Mouse (Mus musculus) E14TG2a.4 (cell line): ENCODE data around the gene Psat1.
A peak's percentile ranks its signal among the peaks of the same experiment; 100 is the strongest.

Experiments used
- H3K27me3 ChIP-seq: 2 replicates; pipeline ENCODE4 v1.6.1; 2014; ENCODE audit warnings: low read length, control low read depth; ENCODE audit not compliant: insufficient read depth
- H3K36me3 ChIP-seq: 2 replicates; pipeline ENCODE4 v1.6.1; 2014; ENCODE audit warnings: low read length, control low read depth; ENCODE audit not compliant: insufficient read depth
- H3K4me1 ChIP-seq: replicated peaks from 2 replicates; pipeline ENCODE4 v1.6.1; 2014; ENCODE audit warnings: low read depth, low read length, control low read depth
- H3K4me3 ChIP-seq: replicated peaks from 2 replicates; pipeline ENCODE4 v1.5.1; 2014; ENCODE audit warnings: mild to moderate bottlenecking, low read length
- H3K9me3 ChIP-seq: 2 replicates; pipeline ENCODE4 v1.6.1; 2014; ENCODE audit warnings: low read length, control low read depth
- CTCF ChIP-seq: conservative IDR thresholded peaks from 2 replicates; pipeline ENCODE4 v1.5.1; 2014; ENCODE audit warnings: low read length
- NANOG ChIP-seq: IDR thresholded peaks from 2 replicates; pipeline ENCODE4 v1.6.1; 2014; ENCODE audit warnings: borderline replicate concordance, low read length, mixed read lengths
- POU5F1 ChIP-seq: IDR thresholded peaks from 2 replicates; pipeline ENCODE4 v1.6.1; 2014; ENCODE audit warnings: low read length, borderline replicate concordance

Psat1 gene

GRCm38 (mm10) chr19:15965082-15965481 is 17.9 kb upstream of the Psat1 start:
- TF ChIP-seq NANOG (no peak), CTCF (peak; percentile 51)
- H3K4me3 ChIP-seq, result no peak overlapping the region
- H3K36me3 ChIP-seq, result peaks cover 89% of the 10 kb centered on the region
- no peaks in the 10 kb centered on the region for H3K9me3 ChIP-seq
- peaks cover 24% of the 10 kb centered on the region for H3K4me1 ChIP-seq
- H3K27me3 ChIP-seq, result no peaks in the 10 kb centered on the region

DNA sequence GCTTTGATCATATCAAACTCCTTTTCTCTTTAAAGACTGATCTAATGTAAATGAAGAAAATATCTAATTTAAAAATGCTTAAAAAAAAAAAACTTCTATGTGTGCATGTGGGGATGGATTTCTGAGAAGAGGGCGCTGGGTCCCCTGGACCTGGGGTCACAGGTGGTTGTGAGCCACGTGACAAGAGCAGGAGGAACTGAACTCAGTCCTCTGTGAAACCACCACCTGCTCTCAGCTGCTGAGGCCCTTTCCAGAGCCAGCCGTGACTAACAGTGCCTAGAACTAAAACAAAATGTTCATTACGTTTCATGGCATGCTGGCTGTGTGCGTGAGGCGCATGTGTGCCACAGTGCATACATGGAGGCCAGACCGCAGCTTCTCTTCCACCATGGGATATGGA is 17.4 kb upstream of the Psat1 start:
- Histone ChIP-seq H3K36me3 (peaks cover 89% of the 10 kb centered on the region), H3K9me3 (no peaks in the 10 kb centered on the region), H3K4me1 (peaks cover 24% of the 10 kb centered on the region), H3K4me3 (no peak overlapping the region), H3K27me3 (no peaks in the 10 kb centered on the region)
- no peak for TF ChIP-seq CTCF

DNA sequence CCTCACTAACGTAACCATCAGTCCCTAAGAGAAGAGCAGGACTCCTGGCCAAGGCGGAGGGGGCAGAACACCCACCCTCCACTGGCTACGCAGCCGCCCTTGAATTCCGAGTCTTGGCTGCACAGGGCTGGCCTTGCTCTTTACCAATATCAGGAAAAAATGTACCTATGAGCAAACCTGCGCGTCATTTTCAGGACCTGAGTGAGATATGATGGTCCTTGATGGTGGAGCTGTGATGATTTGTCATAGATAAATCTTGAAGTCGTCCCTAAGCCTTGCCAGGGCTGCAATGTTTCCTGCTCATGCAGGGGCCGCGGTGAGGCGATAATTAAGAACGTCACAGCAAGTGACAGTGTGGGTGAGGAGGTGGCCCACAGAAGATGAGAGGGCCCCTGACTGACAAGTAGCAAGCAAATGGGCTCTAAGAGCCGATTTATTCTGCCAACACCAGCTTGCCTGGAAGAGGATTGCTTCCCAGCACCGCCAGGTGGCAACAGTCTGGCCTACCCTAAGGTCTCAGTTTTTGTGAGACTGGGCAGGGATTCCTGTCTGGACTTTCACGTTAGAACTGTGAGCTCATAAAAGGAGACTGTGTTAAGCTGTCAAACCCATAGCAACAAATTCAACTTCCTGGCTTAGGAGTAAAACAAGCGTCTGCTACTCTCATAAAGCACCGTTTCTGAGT is 16.0 kb upstream of the Psat1 start:
- Histone ChIP-seq H3K36me3 (peaks cover 88% of the 10 kb centered on the region), H3K4me1 (peaks cover 24% of the 10 kb centered on the region), H3K9me3 (no peaks in the 10 kb centered on the region), H3K27me3 (no peaks in the 10 kb centered on the region), H3K4me3 (no peak overlapping the region)
- TF ChIP-seq NANOG, result no peak
- peak; percentile 30 for TF ChIP-seq CTCF

- H3K4me3 ChIP-seq, result no peak overlapping the region
- TF ChIP-seq CTCF (no peak), POU5F1 (no peak), NANOG (no peak)
- H3K9me3 ChIP-seq, result no peaks in the 10 kb centered on the region
These were observed 15.2 kb upstream of the Psat1 start for GRCm38 (mm10) chr19:15962313-15962712.

GRCm38 (mm10) chr19:15950225-15950624 is 3.1 kb upstream of the Psat1 start:
- Histone ChIP-seq H3K4me1 (peaks cover 39% of the 10 kb centered on the region), H3K27me3 (no peaks in the 10 kb centered on the region), H3K4me3 (no peak overlapping the region; the same call in 1 of the 2 replicates), H3K36me3 (peaks cover 8% of the 10 kb centered on the region), H3K9me3 (no peaks in the 10 kb centered on the region)
- TF ChIP-seq CTCF (no peak), POU5F1 (no peak), NANOG (no peak)

More at GRCm38 (mm10) chr19:15962313-15962712, 15.2 kb upstream of the Psat1 start:
- Histone ChIP-seq H3K4me1 (peaks cover 24% of the 10 kb centered on the region), H3K36me3 (peaks cover 79% of the 10 kb centered on the region), H3K27me3 (no peaks in the 10 kb centered on the region)

DNA sequence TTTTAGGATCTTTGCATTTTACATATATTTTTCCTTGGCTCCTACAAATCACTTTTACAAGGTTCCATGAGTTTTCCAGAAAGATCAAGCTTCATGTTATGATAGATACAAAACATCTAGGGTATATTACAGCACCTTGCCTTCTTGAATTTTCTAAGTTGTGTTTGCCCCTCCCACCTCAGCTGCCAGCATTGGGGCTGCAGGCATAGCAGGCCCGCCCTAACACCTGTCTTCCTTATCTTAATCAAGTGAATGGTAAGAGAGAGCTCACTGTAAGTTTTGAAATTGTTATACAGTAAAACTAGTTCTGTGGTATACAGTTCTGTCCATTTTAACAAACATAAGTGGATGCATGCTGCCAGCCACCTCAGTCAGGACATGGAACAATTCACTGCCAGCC is 1.7 kb upstream of the Psat1 start:
- Histone ChIP-seq H3K27me3 (no peaks in the 10 kb centered on the region), H3K36me3 (no peaks in the 10 kb centered on the region), H3K9me3 (no peaks in the 10 kb centered on the region), H3K4me1 (peaks cover 51% of the 10 kb centered on the region), H3K4me3 (no peak overlapping the region)
- no peak for TF ChIP-seq POU5F1
- no peak for TF ChIP-seq CTCF
- TF ChIP-seq NANOG, result no peak

- Histone ChIP-seq H3K27me3 (no peaks in the 10 kb centered on the region), H3K4me3 (no peak overlapping the region), H3K36me3 (no peaks in the 10 kb centered on the region), H3K9me3 (no peaks in the 10 kb centered on the region), H3K4me1 (peaks cover 55% of the 10 kb centered on the region)
- TF ChIP-seq POU5F1, result no peak
- TF ChIP-seq CTCF, result no peak
- TF ChIP-seq NANOG, result no peak
These were observed 1.3 kb upstream of the Psat1 start for GRCm38 (mm10) chr19:15948426-15948825.

- peaks cover 70% of the 10 kb centered on the region for H3K4me1 ChIP-seq
- no peaks in the 10 kb centered on the region for H3K9me3 ChIP-seq
- no peaks in the 10 kb centered on the region for H3K27me3 ChIP-seq
- TF ChIP-seq POU5F1 (no peak), CTCF (no peak), NANOG (no peak)
- H3K36me3 ChIP-seq, result no peaks in the 10 kb centered on the region
- peak overlapping the region; percentile 71 for H3K4me3 ChIP-seq
These were observed 474 bp downstream of the Psat1 start for GRCm38 (mm10) chr19:15946663-15947062.

GRCm38 (mm10) chr19:15943117-15943423 is 4.1 kb downstream of the Psat1 start:
- Histone ChIP-seq H3K4me1 (peaks cover 62% of the 10 kb centered on the region), H3K4me3 (peak overlapping the region; percentile 69), H3K27me3 (no peaks in the 10 kb centered on the region), H3K36me3 (no peaks in the 10 kb centered on the region), H3K9me3 (no peaks in the 10 kb centered on the region)
- TF ChIP-seq POU5F1, result no peak
- TF ChIP-seq NANOG, result no peak
- no peak for TF ChIP-seq CTCF
